Mouse (Mus musculus): ENCODE measurements around the gene Tmem86a. TPM values are rescaled to one million over a fixed set of nuclear protein-coding genes. Genes with fewer than 3 reads are reported as not detected.

Tmem86a gene
- polyA plus RNA-seq, 1 experiment from 2014 or later = 19.0 TPM

DNA sequence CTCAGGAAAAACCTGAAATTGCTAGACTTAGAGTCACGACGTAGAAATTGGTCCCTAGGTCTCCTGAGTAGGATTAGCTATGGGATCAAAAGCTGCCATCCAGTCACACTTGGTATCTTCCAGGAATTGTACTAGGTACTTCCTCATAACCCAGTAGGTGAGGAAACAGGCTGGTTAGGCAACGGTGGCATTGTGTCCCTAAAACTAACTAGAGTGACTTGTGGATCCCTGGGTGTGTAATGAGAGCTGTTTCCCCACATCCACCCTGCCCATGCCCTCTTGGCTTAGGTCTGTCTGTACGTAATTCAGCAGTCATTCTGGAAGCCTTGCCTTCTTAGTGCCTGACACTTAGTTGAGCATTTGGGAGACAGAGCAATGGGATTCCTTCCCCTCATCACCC is 5.9 kb downstream of the Tmem86a start:
- Histone ChIP-seq H3K4me3 (no peak overlapping the region), H3K4me1 (peaks cover 16% of the 10 kb centered on the region), H3K27ac (no peak overlapping the region), H3K4me2 (no peak overlapping the region), H3K36me3 (ENCODE audit: poor library complexity, severe bottlenecking) (peaks cover 8% of the 10 kb centered on the region), H3K9ac (no peak overlapping the region), H3K27me3 (no peaks in the 10 kb centered on the region), H3K9me3 (replicated peaks) (no peaks in the 10 kb centered on the region)
- WGBS = 90% methylated on average over 4 of the region's 4 CpGs
- no peak for ATAC-seq

DNA sequence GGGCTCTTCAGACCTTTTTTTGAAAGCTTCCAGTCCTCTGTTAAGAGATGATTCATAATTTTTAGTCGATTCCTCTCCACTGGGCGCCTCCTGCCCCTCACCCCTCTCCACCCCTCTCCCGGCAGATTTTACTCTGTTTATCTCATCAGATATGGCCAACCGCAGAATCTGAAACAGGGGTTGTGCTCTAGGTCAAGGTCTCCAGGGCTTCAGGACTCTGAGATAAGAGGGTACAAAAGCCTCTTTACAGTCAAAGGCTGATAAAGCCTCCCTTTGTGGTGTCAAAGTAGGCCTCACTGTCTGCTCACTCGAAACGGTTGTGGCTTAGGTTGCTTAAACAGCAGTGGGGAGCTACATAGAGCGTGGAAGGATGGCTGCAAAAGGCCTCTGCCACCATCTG is 8.9 kb downstream of the Tmem86a start:
- Histone ChIP-seq H3K4me3 (no peak overlapping the region), H3K27me3 (no peaks in the 10 kb centered on the region), H3K36me3 (ENCODE audit: poor library complexity, severe bottlenecking) (no peaks in the 10 kb centered on the region), H3K9ac (no peak overlapping the region), H3K27ac (no peak overlapping the region), H3K4me1 (no peaks in the 10 kb centered on the region), H3K9me3 (replicated peaks) (no peaks in the 10 kb centered on the region), H3K4me2 (no peak overlapping the region)
- no peak for ATAC-seq
- 89% methylated on average over 7 of the region's 7 CpGs for WGBS

DNA sequence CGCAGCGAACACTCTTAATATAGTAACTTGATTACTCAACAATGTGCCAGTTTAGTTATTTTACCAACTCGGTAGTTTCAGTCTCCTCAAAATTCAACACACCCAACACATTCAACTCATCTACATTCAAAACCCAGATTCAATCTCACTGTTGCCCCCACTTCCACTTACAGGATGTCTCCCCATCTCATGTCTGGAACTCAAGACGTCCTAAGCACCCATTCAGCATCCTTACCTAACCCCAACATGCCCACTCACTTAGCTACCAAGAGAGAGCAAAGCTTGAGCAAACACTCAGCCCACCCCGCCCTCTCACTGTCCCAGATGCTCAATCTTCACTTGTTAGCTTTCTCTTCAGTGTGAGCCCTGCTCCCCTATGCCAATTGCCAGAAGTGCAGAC is 11.2 kb downstream of the Tmem86a start:
- ATAC-seq = no peak
- no peaks in the 10 kb centered on the region for H3K4me1 ChIP-seq
- H3K9me3 ChIP-seq (replicated peaks) = no peaks in the 10 kb centered on the region
- H3K36me3 ChIP-seq (ENCODE audit: poor library complexity, severe bottlenecking) = no peaks in the 10 kb centered on the region
- H3K27ac ChIP-seq = no peak overlapping the region
- H3K27me3 ChIP-seq = no peaks in the 10 kb centered on the region
- no peak overlapping the region for H3K4me2 ChIP-seq
- 88% methylated on average over 5 of the region's 5 CpGs for WGBS
- H3K9ac ChIP-seq = no peak overlapping the region
- H3K4me3 ChIP-seq = no peak overlapping the region

DNA sequence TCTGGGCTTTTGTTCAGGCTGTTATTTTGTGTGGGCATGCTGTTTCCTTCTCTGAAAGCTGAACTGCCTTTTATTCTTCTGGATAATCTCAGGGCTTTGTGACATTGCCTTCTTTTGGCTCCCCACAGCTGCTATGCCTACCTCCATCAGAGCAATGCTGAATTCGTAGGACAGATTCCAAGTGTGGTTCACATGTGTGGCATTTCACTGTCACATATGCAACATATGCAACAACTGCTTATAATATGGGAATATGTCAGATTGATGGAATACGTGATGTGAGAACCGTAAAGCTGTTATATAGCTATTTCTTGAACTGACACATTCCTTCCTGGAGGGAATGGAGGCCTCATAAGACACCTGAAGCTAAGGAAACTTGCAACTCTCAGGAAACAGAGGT is 16.5 kb downstream of the Tmem86a start:
- Histone ChIP-seq H3K9me3 (replicated peaks) (no peaks in the 10 kb centered on the region), H3K4me3 (no peak overlapping the region), H3K27me3 (no peaks in the 10 kb centered on the region), H3K27ac (no peak overlapping the region), H3K36me3 (ENCODE audit: poor library complexity, severe bottlenecking) (no peaks in the 10 kb centered on the region), H3K4me2 (no peak overlapping the region), H3K9ac (no peak overlapping the region), H3K4me1 (no peaks in the 10 kb centered on the region)
- WGBS = 77% methylated on average over 3 of the region's 3 CpGs
- no peak for ATAC-seq

DNA sequence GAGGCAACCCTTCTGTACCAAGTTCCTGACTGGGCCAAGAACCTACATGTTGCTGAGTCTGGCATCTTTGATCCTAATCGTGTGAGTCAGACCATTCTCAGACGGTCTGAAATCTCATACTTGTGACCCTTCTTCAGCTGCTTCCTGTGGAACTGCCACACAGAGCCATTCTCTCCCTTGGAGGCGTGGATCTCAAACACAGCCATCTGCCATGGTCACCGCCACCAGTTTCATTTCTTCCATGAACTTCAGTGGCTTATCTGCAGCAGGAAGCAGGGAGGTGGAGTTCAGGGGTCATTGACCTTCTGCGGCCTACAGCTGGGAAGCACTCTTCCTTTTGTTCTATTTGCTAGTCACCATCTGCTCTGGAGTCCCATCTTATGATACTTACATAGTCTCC is 17.5 kb downstream of the Tmem86a start:
- WGBS = 89% methylated on average over 5 of the region's 5 CpGs
- H3K27ac ChIP-seq = no peak overlapping the region
- H3K9ac ChIP-seq = no peak overlapping the region
- no peaks in the 10 kb centered on the region for H3K36me3 ChIP-seq (ENCODE audit: poor library complexity, severe bottlenecking)
- no peaks in the 10 kb centered on the region for H3K4me1 ChIP-seq
- H3K9me3 ChIP-seq (replicated peaks) = no peaks in the 10 kb centered on the region
- H3K27me3 ChIP-seq = no peaks in the 10 kb centered on the region
- H3K4me2 ChIP-seq = no peak overlapping the region
- no peak overlapping the region for H3K4me3 ChIP-seq
- no peak for ATAC-seq

DNA sequence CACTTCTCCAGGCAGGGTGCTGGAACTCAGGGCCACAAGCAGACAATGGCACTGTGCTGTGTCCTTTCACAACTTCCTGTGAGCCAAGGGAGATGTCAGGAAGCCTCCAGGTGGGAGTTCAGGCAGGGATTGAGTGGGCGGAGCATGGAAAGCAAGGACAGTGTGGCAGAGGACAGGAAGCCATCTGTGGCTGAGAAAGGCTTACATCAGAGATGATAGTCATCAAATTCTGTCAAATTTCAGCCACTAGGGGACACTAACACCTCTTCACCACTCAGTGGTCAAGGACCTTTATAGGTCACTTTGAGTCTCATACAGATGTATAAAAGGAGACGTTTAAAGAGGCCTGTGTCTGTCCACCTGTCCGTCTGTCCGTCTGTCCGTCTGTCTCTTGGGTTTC is 22.1 kb downstream of the Tmem86a start:
- WGBS = 77% methylated on average over 5 of the region's 5 CpGs
- Histone ChIP-seq H3K27me3 (no peaks in the 10 kb centered on the region), H3K9me3 (replicated peaks) (no peaks in the 10 kb centered on the region), H3K9ac (no peak overlapping the region), H3K4me1 (no peaks in the 10 kb centered on the region), H3K4me3 (no peak overlapping the region), H3K4me2 (no peak overlapping the region), H3K36me3 (ENCODE audit: poor library complexity, severe bottlenecking) (no peaks in the 10 kb centered on the region), H3K27ac (no peak overlapping the region)
- ATAC-seq = no peak

DNA sequence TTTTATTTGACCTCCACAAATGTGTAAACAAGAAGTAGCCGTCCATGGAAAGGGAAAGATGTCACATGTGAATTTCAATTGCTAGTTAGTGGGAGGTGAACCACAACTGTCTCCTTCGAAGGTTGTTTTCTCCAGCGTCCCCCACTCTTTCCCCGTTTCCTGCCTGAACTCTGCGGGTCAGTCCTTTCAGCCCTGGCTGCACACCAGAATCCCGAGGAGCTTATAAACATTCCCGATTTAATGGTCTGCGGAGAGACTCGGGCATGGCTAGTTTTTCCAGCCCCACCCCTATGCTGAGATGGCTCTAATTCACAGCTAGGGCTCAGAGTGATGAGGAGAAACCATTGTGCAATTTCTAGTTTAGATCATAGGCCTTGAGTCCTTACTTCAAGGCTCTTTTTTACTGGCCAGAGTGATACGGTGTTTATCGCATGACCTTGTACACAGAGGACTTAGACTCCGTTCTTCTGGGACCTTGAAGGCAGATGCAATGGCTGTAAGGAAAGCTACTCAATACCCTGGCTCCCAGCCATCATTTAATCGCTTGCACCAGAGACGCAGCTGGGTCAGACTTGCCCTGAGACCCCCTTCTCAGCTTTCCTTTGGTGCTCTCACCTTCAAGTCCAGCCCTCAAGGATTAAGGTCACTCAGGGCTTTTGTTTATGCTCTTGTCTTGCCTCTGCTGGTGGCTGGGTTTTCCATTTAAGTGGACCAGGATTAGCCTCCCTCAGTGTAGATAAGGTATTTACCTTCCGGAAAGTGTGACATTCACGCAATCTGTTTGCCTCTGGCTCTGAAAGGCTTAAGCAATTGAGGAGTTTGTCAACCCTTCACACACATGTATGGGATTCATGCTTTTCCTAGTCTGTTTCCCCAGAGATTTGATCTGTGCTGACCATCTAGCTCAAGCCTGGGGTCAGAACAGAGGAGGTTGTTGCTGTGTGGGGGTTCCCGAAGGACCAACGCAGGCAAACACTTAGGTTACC is 23.4 kb downstream of the Tmem86a start:
- H3K4me2 ChIP-seq = no peak overlapping the region
- no peak for ATAC-seq
- H3K4me3 ChIP-seq = no peak overlapping the region
- no peak overlapping the region for H3K9ac ChIP-seq
- no peaks in the 10 kb centered on the region for H3K4me1 ChIP-seq
- no peak overlapping the region for H3K27ac ChIP-seq
- 0 out of 2 replicates have a peak, but pooled peaks cover 3% of the 10 kb centered on the region for H3K36me3 ChIP-seq (ENCODE audit: poor library complexity, severe bottlenecking)
- H3K9me3 ChIP-seq (replicated peaks) = no peaks in the 10 kb centered on the region
- no peaks in the 10 kb centered on the region for H3K27me3 ChIP-seq
- whole genome bisulfite sequencing = 59% methylated on average over 18 of the region's 18 CpGs

DNA sequence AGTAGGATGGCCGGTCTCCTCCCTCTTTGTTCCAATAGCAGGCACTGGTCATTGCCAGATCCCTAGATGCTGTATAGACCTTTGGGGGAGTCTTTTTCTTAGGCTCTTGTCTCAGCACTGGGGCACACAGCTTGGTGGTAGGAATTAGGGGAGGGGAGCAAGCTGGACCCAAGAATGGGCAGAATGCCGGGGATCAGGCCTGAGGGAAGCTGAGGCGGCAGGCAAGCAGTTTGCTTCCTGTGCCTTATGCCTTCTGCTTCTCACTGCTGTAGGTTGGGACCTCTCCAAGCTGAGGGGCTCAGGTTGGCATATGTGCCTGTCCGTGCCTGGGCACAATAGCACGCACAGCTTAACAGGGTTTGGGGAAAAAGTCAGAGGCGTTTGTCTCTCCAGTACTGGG is 25.8 kb downstream of the Tmem86a start:
- 88% methylated on average over 6 of the region's 6 CpGs for WGBS
- Histone ChIP-seq H3K27ac (no peak overlapping the region), H3K4me2 (no peak overlapping the region), H3K36me3 (ENCODE audit: poor library complexity, severe bottlenecking) (0 out of 2 replicates have a peak, but pooled peaks cover 6% of the 10 kb centered on the region), H3K4me3 (no peak overlapping the region), H3K27me3 (no peaks in the 10 kb centered on the region), H3K9me3 (replicated peaks) (no peaks in the 10 kb centered on the region), H3K4me1 (no peaks in the 10 kb centered on the region), H3K9ac (no peak overlapping the region)
- no peak for ATAC-seq

- no peak for ATAC-seq
- H3K9ac ChIP-seq = no peak overlapping the region
- WGBS = 74% methylated on average over 3 of the region's 3 CpGs
- no peak overlapping the region for H3K4me3 ChIP-seq
- H3K4me1 ChIP-seq = no peaks in the 10 kb centered on the region
- H3K4me2 ChIP-seq = no peak overlapping the region
- no peaks in the 10 kb centered on the region for H3K27me3 ChIP-seq
- H3K36me3 ChIP-seq (ENCODE audit: poor library complexity, severe bottlenecking) = 0 out of 2 replicates have a peak, but pooled peaks cover 6% of the 10 kb centered on the region
- no peak overlapping the region for H3K27ac ChIP-seq
- no peaks in the 10 kb centered on the region for H3K9me3 ChIP-seq (replicated peaks)
These were observed 26.3 kb downstream of the Tmem86a start for GRCm38 (mm10) chr7:47076729-47077128.

GRCm38 (mm10) chr7:47077451-47077850 is 27.1 kb downstream of the Tmem86a start:
- Histone ChIP-seq H3K36me3 (ENCODE audit: poor library complexity, severe bottlenecking) (0 out of 2 replicates have a peak, but pooled peaks cover 6% of the 10 kb centered on the region), H3K9ac (no peak overlapping the region), H3K27me3 (no peaks in the 10 kb centered on the region), H3K4me1 (no peaks in the 10 kb centered on the region), H3K9me3 (replicated peaks) (no peaks in the 10 kb centered on the region), H3K4me2 (no peak overlapping the region), H3K4me3 (no peak overlapping the region), H3K27ac (no peak overlapping the region)
- 75% methylated on average over 8 of the region's 8 CpGs for WGBS
- ATAC-seq = no peak

DNA sequence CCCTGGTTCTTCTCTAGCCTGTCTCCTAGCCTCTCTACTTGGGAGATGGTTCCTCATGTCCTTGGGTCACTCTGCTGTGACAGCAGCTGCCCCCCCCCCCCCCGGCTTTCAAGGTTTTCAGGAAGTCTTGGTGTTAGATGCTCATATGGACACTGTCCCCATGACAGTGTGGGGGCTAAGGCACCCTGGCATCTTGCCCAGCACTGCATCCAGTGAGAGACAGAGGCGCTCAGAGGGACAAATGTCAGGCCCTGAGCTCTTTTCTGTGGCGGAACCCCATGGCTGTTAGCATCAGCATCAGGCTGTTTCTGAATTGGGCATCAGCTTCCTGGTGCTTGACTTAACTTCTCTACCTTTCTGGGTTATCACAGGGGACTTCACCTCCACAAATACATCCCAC is 30.5 kb downstream of the Tmem86a start:
- H3K4me3 ChIP-seq = no peak overlapping the region
- no peak overlapping the region for H3K27ac ChIP-seq
- H3K9me3 ChIP-seq (replicated peaks) = no peaks in the 10 kb centered on the region
- peaks cover 26% of the 10 kb centered on the region; the same call in 1 of the 2 replicates for H3K36me3 ChIP-seq (ENCODE audit: poor library complexity, severe bottlenecking)
- no peaks in the 10 kb centered on the region for H3K4me1 ChIP-seq
- WGBS = 56% methylated on average over 3 of the region's 3 CpGs
- H3K9ac ChIP-seq = no peak overlapping the region
- no peak for ATAC-seq
- H3K4me2 ChIP-seq = no peak overlapping the region
- no peaks in the 10 kb centered on the region for H3K27me3 ChIP-seq

- Histone ChIP-seq H3K27me3 (no peaks in the 10 kb centered on the region), H3K9ac (no peak overlapping the region), H3K9me3 (replicated peaks) (no peaks in the 10 kb centered on the region), H3K4me3 (no peak overlapping the region), H3K4me2 (no peak overlapping the region), H3K36me3 (ENCODE audit: poor library complexity, severe bottlenecking) (peaks cover 30% of the 10 kb centered on the region; the same call in 1 of the 2 replicates), H3K4me1 (no peaks in the 10 kb centered on the region), H3K27ac (no peak overlapping the region)
- 55% methylated on average over 6 of the region's 6 CpGs for whole genome bisulfite sequencing
- ATAC-seq = 0 out of 2 replicates have a peak, but pooled peaks have one; percentile 57
These were observed 30.9 kb downstream of the Tmem86a start for GRCm38 (mm10) chr7:47081277-47081676.

All from forebrain, embryonic 13.5 days (tissue).